Mouse (Mus musculus): Measurements from ENCODE around the gene Rmnd5a. TPM values are rescaled to one million over a fixed set of nuclear protein-coding genes. Genes with fewer than 3 reads are reported as not detected.
"Not testable (repeated sequence)": the region's sequence is repeated elsewhere in the genome, so short reads cannot be mapped to it uniquely, and the experiment has no call there.

Rmnd5a gene
- polyA plus RNA-seq, 1 experiment from 2014 or later: 18.7 TPM

DNA sequence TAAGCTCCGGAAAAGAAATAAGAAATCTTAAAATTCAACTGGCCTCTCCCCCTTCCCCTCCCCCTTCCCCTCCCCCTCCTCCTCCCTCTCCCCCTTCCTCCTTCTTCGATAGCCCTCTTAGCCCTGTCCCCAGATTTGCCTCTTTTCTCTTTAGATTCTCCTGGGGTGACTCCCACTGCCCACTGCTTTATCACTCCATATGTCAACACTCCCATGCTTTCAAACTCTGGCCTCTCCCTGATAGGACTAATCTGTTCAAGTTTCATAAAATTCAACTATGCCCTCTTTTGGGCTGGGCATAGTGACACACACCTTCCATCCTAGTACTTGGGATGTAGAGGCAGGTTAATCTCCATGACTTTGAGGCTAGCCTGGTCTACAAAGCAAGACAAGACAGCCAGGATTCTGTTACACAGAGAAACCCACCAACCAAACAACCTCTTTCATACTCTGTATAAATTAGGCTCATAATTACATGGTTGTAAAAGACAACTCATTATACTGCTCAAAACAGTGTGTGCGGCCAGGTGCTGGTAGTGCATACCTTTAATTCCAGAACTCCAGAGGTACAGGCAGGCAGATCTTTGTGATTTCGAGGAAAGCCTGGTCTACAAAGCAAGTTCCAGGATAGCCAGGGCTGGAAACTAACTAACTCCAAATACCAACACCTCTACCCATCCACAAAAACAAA lies 31.5 kb upstream of the Rmnd5a start:
- Histone ChIP-seq H3K27ac (no peak overlapping the region), H3K9me3 (no peaks in the 10 kb centered on the region), H3K4me2 (replicated peaks) (no peak overlapping the region), H3K27me3 (no peaks in the 10 kb centered on the region), H3K4me1 (no peaks in the 10 kb centered on the region), H3K9ac (no peak overlapping the region), H3K36me3 (no peaks in the 10 kb centered on the region), H3K4me3 (no peak overlapping the region)
- WGBS: 83% methylated on average over 4 of the region's 4 CpGs
- no peak for ATAC-seq (ENCODE audit: insufficient number of reproducible peaks, insufficient read depth, low FRiP score, low TSS enrichment)

DNA sequence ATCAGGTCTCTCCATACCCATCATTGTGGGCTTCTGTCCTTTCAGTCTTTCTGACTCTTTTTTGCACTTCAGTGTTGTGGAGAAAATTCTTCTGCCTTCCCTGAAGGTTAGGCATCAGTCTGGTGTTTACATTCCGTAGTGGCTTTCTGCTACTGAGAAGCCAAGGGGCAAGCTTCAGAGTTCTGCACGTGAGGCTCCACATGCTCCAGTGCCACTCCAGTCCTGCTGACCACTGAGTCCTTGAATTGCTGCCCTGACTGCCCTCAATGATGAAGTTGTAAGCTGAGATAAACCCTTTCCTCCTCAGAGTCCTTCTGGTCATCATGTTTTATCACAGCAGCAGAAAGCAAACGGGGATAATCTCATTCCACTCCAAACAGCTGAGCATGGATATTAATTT lies 28.9 kb upstream of the Rmnd5a start:
- Histone ChIP-seq H3K27ac (no peak overlapping the region), H3K9ac (no peak overlapping the region), H3K27me3 (no peaks in the 10 kb centered on the region), H3K4me1 (no peaks in the 10 kb centered on the region), H3K9me3 (no peaks in the 10 kb centered on the region), H3K4me2 (replicated peaks) (no peak overlapping the region), H3K4me3 (no peak overlapping the region), H3K36me3 (no peaks in the 10 kb centered on the region)
- WGBS: 61% methylated on average over 3 of the region's 3 CpGs
- ATAC-seq (ENCODE audit: insufficient number of reproducible peaks, insufficient read depth, low FRiP score, low TSS enrichment): no peak

DNA sequence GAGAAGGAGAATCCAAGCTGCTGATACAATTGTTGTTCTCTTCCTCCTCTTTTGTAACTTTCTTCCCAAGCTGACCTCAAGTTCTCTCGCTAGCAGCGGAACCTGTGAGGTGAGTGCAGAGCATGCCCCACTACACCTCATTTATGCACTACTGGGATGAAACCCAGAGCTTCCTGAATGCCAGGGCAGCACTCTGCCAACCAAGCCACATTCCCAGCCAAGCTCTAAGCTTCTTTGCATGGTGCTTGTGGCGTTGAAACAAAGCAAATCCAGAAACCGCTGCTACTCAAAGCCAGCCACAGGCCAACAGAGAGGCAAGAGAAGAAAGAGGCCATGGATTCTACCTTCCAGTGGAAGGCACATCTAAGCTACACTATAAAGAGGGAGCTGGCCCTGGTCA lies 27.3 kb upstream of the Rmnd5a start:
- no peak overlapping the region for H3K4me3 ChIP-seq
- no peaks in the 10 kb centered on the region for H3K4me1 ChIP-seq
- no peak for ATAC-seq (ENCODE audit: insufficient number of reproducible peaks, insufficient read depth, low FRiP score, low TSS enrichment)
- no peak overlapping the region for H3K27ac ChIP-seq
- 80% methylated on average over 4 of the region's 4 CpGs for WGBS
- H3K9me3 ChIP-seq: no peaks in the 10 kb centered on the region
- no peaks in the 10 kb centered on the region for H3K27me3 ChIP-seq
- no peak overlapping the region for H3K4me2 ChIP-seq (replicated peaks)
- no peaks in the 10 kb centered on the region for H3K36me3 ChIP-seq
- H3K9ac ChIP-seq: no peak overlapping the region

DNA sequence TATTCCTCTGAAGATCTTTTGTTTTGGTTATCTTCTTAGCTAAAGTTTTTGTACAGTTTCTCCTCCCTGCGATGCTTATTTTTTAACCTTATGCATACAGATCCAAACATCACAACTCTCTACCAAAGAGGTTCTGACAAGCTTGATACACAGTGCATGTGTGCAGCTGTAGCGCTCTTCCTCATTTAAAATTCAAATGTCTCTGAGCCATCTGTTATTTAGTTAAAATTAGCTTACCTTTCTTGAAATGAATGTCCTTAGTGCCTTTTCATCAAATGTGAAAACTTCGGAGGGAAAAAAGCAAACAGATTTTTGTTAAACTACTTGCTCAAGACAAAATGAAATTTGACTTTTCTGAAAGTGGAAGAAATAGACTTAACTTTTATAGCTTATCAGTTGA lies 24.7 kb upstream of the Rmnd5a start:
- Histone ChIP-seq H3K36me3 (no peaks in the 10 kb centered on the region), H3K27me3 (no peaks in the 10 kb centered on the region), H3K9ac (no peak overlapping the region), H3K4me1 (no peaks in the 10 kb centered on the region), H3K27ac (no peak overlapping the region), H3K4me3 (no peak overlapping the region), H3K4me2 (replicated peaks) (no peak overlapping the region), H3K9me3 (no peaks in the 10 kb centered on the region)
- no peak for ATAC-seq (ENCODE audit: insufficient number of reproducible peaks, insufficient read depth, low FRiP score, low TSS enrichment)
- 79% methylated on average over 3 of the region's 3 CpGs for WGBS

DNA sequence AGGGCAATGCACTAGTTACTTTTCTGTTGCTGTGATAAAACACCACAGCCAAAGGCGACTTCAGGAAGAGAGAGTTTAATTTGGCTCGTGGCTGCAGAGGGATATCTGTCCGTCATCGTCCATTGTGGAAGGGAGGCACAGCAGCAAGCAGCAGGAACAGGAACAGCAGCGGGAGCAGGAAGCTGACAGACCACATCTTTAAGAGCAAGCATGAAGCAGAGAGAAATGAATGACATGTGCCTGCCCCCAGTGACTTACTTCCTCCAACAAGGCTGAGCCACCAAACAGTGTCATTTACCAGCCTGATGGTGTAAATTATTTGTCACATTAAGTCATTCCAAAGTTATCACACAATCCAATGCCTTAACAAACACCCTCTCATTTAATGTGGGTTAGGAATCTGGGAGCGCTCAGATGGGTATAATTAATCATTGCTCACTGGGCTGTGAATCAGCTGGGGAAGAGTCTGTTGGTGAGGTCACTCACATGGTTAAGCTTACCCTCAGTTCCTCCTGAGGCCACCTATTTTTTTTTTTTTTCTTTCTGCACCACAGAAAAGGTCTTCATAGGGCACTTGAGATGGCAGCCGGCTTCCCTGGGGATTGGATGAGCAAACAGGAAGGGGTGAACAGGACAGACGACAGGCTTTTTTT lies 17.6 kb upstream of the Rmnd5a start:
- Histone ChIP-seq H3K27ac (no peak overlapping the region), H3K36me3 (no peaks in the 10 kb centered on the region), H3K9me3 (no peaks in the 10 kb centered on the region), H3K4me2 (replicated peaks) (no peak overlapping the region), H3K4me1 (no peaks in the 10 kb centered on the region), H3K4me3 (no peak overlapping the region), H3K27me3 (no peaks in the 10 kb centered on the region), H3K9ac (no peak overlapping the region)
- ATAC-seq (ENCODE audit: insufficient number of reproducible peaks, insufficient read depth, low FRiP score, low TSS enrichment): no peak
- 63% methylated on average over 8 of the region's 8 CpGs for WGBS

DNA sequence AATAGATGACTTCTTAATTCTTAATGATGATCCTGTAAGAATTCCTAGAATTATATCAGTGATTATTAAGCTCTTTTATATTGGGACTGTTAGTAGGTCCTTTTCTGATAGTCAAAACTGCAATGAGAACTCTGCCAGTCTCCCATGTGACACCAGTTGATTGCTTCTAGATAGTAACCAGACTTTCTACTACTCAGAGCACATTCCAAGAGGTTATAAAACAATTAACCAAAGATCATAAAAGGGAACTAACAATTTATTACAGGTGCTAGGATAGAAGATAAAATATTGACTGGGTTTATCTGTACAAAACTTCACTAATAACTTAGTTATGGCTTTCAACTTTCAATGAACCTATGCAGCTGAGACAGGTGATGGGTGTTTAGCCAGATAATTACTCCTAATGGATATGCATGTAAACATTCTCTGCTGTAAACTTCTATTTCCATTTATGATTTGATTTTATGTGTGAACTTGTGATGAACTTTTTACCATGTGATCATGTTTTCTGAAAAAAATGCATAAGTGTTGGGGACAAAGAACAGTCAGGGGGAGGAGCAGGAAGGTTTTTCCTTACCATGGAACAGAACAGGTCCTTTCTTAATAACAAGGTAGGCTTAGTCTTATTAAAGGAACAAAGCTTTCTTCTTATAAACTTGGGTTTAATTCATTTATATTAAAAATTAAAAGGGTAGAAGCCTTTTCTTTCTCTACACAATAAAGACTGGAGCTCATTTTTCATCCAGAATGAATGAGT lies 13.7 kb upstream of the Rmnd5a start:
- H3K36me3 ChIP-seq; H3K27me3 ChIP-seq; H3K4me2 ChIP-seq (replicated peaks); H3K4me3 ChIP-seq; H3K9me3 ChIP-seq; ATAC-seq (ENCODE audit: insufficient number of reproducible peaks, insufficient read depth, low FRiP score, low TSS enrichment); H3K9ac ChIP-seq; H3K4me1 ChIP-seq; H3K27ac ChIP-seq: not testable (repeated sequence)

DNA sequence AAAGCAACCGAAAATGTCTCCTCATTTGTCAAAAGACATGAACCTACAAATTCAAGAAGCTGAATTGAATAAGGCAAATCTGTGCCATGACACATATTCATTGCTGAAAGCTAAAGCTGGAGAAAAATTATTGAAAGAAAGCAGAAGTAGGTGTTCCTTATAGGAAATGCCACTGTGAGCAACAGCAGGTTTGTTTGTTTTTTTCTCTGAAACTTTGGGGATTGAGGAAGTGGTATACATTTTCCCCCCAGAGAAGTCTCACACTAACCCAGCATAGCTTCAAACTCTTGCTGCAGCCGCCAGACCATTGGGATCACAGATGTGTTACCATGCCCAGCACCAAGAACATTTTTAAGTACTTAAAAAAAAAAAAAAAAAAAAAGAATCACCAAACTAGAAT lies 12.4 kb upstream of the Rmnd5a start:
- H3K9me3 ChIP-seq: no peaks in the 10 kb centered on the region
- no peaks in the 10 kb centered on the region for H3K36me3 ChIP-seq
- H3K4me1 ChIP-seq: no peaks in the 10 kb centered on the region
- ATAC-seq (ENCODE audit: insufficient number of reproducible peaks, insufficient read depth, low FRiP score, low TSS enrichment): no peak
- no peak overlapping the region for H3K9ac ChIP-seq
- no peak overlapping the region for H3K4me3 ChIP-seq
- no peaks in the 10 kb centered on the region for H3K27me3 ChIP-seq
- WGBS: 72% methylated on average over 2 of the region's 2 CpGs
- no peak overlapping the region for H3K4me2 ChIP-seq (replicated peaks)
- no peak overlapping the region for H3K27ac ChIP-seq

DNA sequence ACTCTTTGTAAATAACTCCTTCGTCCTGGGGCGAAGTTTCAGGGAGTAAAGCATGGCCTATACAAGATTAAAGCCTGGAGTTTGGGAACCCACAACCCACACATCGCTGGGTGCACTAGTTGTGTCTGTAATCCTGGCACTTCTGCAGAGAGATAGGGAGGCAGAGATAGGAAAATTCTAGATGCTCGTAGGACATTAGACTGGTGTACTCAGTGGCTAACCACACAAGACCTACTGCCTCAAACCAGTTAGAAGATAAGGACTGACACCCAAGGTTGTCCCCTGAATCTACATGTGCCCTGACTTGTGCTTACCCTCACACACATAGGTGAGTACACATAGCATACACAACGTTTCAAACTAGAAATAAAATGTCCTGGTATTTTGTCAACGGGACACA lies 5.1 kb upstream of the Rmnd5a start:
- no peaks in the 10 kb centered on the region for H3K9me3 ChIP-seq
- H3K4me1 ChIP-seq: peaks cover 10% of the 10 kb centered on the region; the same call in 1 of the 2 replicates
- WGBS: 80% methylated on average over 6 of the region's 6 CpGs
- H3K4me3 ChIP-seq: no peak overlapping the region
- no peak for ATAC-seq (ENCODE audit: insufficient number of reproducible peaks, insufficient read depth, low FRiP score, low TSS enrichment)
- H3K27ac ChIP-seq: no peak overlapping the region
- H3K36me3 ChIP-seq: no peaks in the 10 kb centered on the region
- no peak overlapping the region for H3K9ac ChIP-seq
- H3K27me3 ChIP-seq: no peaks in the 10 kb centered on the region
- no peak overlapping the region for H3K4me2 ChIP-seq (replicated peaks)

DNA sequence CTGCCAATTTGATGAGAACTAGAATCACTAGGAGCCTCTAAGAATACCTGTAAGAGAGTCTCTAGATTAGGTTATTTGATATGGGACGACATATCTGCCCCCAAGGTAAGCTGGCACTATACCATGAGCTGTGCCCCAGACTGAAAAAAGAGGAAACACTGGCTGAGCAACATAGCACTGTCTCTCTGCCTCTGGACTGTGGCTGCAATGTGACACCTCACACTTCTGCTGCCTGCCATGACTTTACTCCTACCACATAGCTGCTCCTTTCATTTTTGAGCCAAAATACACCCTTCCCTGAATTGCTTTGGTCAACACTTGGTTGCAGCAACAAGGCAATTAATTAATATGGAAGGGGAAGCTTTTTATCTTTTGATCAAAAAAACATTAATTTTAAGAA lies 4.3 kb upstream of the Rmnd5a start:
- Histone ChIP-seq H3K27me3 (no peaks in the 10 kb centered on the region), H3K4me1 (peaks cover 10% of the 10 kb centered on the region; the same call in 1 of the 2 replicates), H3K9me3 (no peaks in the 10 kb centered on the region), H3K36me3 (no peaks in the 10 kb centered on the region), H3K4me2 (replicated peaks) (no peak overlapping the region), H3K9ac (no peak overlapping the region), H3K27ac (no peak overlapping the region), H3K4me3 (no peak overlapping the region)
- WGBS: 65% methylated on average over 1 of the region's 1 CpGs
- no peak for ATAC-seq (ENCODE audit: insufficient number of reproducible peaks, insufficient read depth, low FRiP score, low TSS enrichment)

DNA sequence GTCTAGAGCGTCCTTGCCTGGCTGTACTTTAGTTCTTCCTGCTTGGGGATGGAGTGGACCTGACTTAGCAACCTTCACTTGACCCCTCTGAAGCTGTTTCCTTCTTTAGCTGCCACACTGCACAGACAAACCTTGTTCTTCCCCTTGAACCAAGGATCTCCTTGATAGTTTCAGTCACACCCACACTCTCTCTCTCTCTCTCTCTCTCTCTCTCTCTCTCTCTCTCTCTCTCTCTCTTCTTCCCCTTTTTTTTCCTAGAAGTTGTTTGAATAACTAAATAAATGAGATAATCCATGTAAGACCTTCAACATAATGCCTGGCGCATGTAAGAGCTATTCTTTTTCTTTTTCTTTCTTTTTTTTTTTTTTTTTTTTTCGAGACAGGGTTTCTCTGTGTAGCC lies 1.7 kb upstream of the Rmnd5a start:
- Histone ChIP-seq H3K27me3 (no peaks in the 10 kb centered on the region), H3K4me3 (no peak overlapping the region), H3K36me3 (no peaks in the 10 kb centered on the region), H3K9ac (no peak overlapping the region), H3K4me2 (replicated peaks) (no peak overlapping the region), H3K27ac (peak overlapping the region; percentile 11; the same call in 1 of the 2 replicates), H3K4me1 (peaks cover 26% of the 10 kb centered on the region), H3K9me3 (no peaks in the 10 kb centered on the region)
- no peak for ATAC-seq (ENCODE audit: insufficient number of reproducible peaks, insufficient read depth, low FRiP score, low TSS enrichment)
- WGBS: 72% methylated on average over 2 of the region's 3 CpGs

DNA sequence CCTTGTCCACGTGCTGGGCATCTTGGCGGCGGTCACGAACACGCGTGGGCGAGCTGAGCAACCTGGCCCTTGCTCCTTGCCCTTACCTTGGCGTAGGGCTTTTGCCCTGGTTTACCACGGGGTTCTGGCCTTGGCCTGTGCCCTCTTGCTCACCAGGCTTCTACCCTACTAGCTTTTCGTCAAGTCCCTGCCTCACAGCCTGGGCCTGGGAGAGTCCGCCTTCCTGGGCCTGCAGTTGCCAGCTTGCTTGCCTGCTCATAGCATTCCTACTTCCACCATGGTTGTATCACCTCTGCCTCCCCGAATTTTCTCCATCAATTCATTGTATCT lies 779 bp upstream of the Rmnd5a start:
- no peak for ATAC-seq (ENCODE audit: insufficient number of reproducible peaks, insufficient read depth, low FRiP score, low TSS enrichment)

DNA sequence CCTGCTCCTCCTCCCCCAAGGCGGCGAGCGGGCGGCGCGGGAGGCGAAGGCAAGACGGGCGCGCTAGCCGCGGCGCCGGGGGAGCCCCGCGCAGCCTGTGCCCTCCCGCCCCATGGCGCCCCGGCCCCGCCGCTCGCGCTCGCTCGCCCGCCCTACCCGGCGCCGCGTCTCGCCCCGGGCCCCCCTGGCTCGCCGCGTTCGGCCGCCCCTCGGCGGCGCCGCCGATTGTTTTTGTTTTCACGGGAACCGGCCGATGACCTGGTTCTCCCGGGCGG lies 283 bp downstream of the Rmnd5a start:
- Histone ChIP-seq H3K9me3 (no peaks in the 10 kb centered on the region), H3K36me3 (no peaks in the 10 kb centered on the region), H3K4me1 (peaks cover 35% of the 10 kb centered on the region), H3K27ac (peak overlapping the region; percentile 95), H3K9ac (peak overlapping the region; percentile 88), H3K27me3 (no peaks in the 10 kb centered on the region), H3K4me3 (peak overlapping the region; percentile 97), H3K4me2 (replicated peaks) (peak overlapping the region; percentile 80)
- 0% methylated on average over 39 of the region's 47 CpGs for WGBS
- peak; percentile 26; the same call in 1 of the 2 replicates for ATAC-seq (ENCODE audit: insufficient number of reproducible peaks, insufficient read depth, low FRiP score, low TSS enrichment)

More for the DNA sequence above, 779 bp upstream of the Rmnd5a start:
- Histone ChIP-seq H3K4me1 (peaks cover 33% of the 10 kb centered on the region), H3K36me3 (no peaks in the 10 kb centered on the region), H3K9me3 (no peaks in the 10 kb centered on the region), H3K4me3 (peak overlapping the region; percentile 97), H3K27ac (peak overlapping the region; percentile 97), H3K4me2 (replicated peaks) (peak overlapping the region; percentile 92), H3K9ac (peak overlapping the region; percentile 81), H3K27me3 (no peaks in the 10 kb centered on the region)
- 4% methylated on average over 12 of the region's 12 CpGs for WGBS
